Mouse (Mus musculus): Measurements from ENCODE around the gene Zfp771. TPM values are rescaled to one million over a fixed set of nuclear protein-coding genes. Genes with fewer than 3 reads are reported as not detected.
A peak's percentile ranks its signal among the peaks of the same experiment; 100 is the strongest.

Gene Zfp771
- total and polyA plus RNA-seq, 2 experiments from 2014 or later, result 65.7 to 75.1 TPM

- Histone ChIP-seq H3K4me2 (ENCODE audit: low read depth) (no peak overlapping the region), H3K27ac (ENCODE audit: low read depth, low read length) (peak overlapping the region; percentile 1; the same call in 1 of the 2 replicates), H3K4me3 (ENCODE audit: low read depth, low read length) (no peak overlapping the region), H3K9me3 (ENCODE audit: low read length) (no peaks in the 10 kb centered on the region), H3K36me3 (ENCODE audit: insufficient read depth) (no peaks in the 10 kb centered on the region; the same call in 1 of the 2 replicates), H3K9ac (no peak overlapping the region), H3K4me1 (ENCODE audit: insufficient read depth) (peaks cover 15% of the 10 kb centered on the region), H3K27me3 (ENCODE audit: insufficient read depth, low read length) (no peaks in the 10 kb centered on the region)
- ATAC-seq, result peak; percentile 27; the same call in 1 of the 2 replicates
- DNase-seq, result peak; percentile 84
- TF ChIP-seq CTCF (IDR thresholded peaks at IDR 0.05; ENCODE audit: low read depth), result peak; percentile 84
- WGBS, result 59% methylated on average over 4 of the region's 4 CpGs
Observed at GRCm38 (mm10) chr7:127228615-127229303, 15.3 kb upstream of the Zfp771 start.

- Histone ChIP-seq H3K9ac (0 out of 2 replicates have a peak overlapping the region, but pooled peaks have one; percentile 100), H3K27ac (ENCODE audit: low read depth, low read length) (no peak overlapping the region)
Observed at GRCm38 (mm10) chr7:127231376-127231775, 12.7 kb upstream of the Zfp771 start.

GRCm38 (mm10) chr7:127231826-127232621 is 12.1 kb upstream of the Zfp771 start:
- Histone ChIP-seq H3K27ac (ENCODE audit: low read depth, low read length) (peak overlapping the region; percentile 99), H3K27me3 (ENCODE audit: insufficient read depth, low read length) (no peaks in the 10 kb centered on the region), H3K4me1 (ENCODE audit: insufficient read depth) (peaks cover 15% of the 10 kb centered on the region), H3K9ac (peak overlapping the region; percentile 100), H3K4me2 (ENCODE audit: low read depth) (peak overlapping the region; percentile 74), H3K4me3 (ENCODE audit: low read depth, low read length) (peak overlapping the region; percentile 88), H3K36me3 (ENCODE audit: insufficient read depth) (peaks cover 21% of the 10 kb centered on the region), H3K9me3 (ENCODE audit: low read length) (no peaks in the 10 kb centered on the region)
- no peak for DNase-seq
- no peak for TF ChIP-seq CTCF (IDR thresholded peaks at IDR 0.05; ENCODE audit: low read depth)
- ATAC-seq, result no peak
- WGBS, result 2% methylated on average over 20 of the region's 20 CpGs

More at GRCm38 (mm10) chr7:127231376-127231775, 12.7 kb upstream of the Zfp771 start:
- Histone ChIP-seq H3K4me2 (ENCODE audit: low read depth) (peak overlapping the region; percentile 74), H3K4me1 (ENCODE audit: insufficient read depth) (peaks cover 15% of the 10 kb centered on the region), H3K9me3 (ENCODE audit: low read length) (no peaks in the 10 kb centered on the region), H3K27me3 (ENCODE audit: insufficient read depth, low read length) (no peaks in the 10 kb centered on the region), H3K4me3 (ENCODE audit: low read depth, low read length) (peak overlapping the region; percentile 88), H3K36me3 (ENCODE audit: insufficient read depth) (peaks cover 15% of the 10 kb centered on the region)
- no peak for ATAC-seq
- no peak for TF ChIP-seq CTCF (IDR thresholded peaks at IDR 0.05; ENCODE audit: low read depth)
- 33% methylated on average over 3 of the region's 3 CpGs for WGBS
- no peak for DNase-seq

GRCm38 (mm10) chr7:127232622-127233367 is 11.3 kb upstream of the Zfp771 start, which contains the start of the genes Zfp553 and Sept1:
TSS of gene Zfp553 (plus strand) at chr7:127233061.
TSS of gene Sept1 (minus strand) at chr7:127233130.
- Histone ChIP-seq H3K27ac (ENCODE audit: low read depth, low read length) (peak within 1 kb of the TSS; percentile 99), H3K9ac (peak within 1 kb of the TSS; percentile 100), H3K4me1 (ENCODE audit: insufficient read depth) (peaks cover 15% of the 10 kb centered on the region), H3K9me3 (ENCODE audit: low read length) (no peaks in the 10 kb centered on the region), H3K36me3 (ENCODE audit: insufficient read depth) (peaks cover 28% of the 10 kb centered on the region), H3K4me3 (ENCODE audit: low read depth, low read length) (peak within 1 kb of the TSS; percentile 88), H3K27me3 (ENCODE audit: insufficient read depth, low read length) (no peaks in the 10 kb centered on the region), H3K4me2 (ENCODE audit: low read depth) (peak within 1 kb of the TSS; percentile 74)
- DNase-seq (peak; percentile 92), ATAC-seq (peak; percentile 96)
- WGBS, result 2% methylated on average over 63 of the region's 64 CpGs
- TF ChIP-seq CTCF (IDR thresholded peaks at IDR 0.05; ENCODE audit: low read depth), result peak; percentile 35

- H3K9ac ChIP-seq, result peak overlapping the region; percentile 100
- no peaks in the 10 kb centered on the region for H3K27me3 ChIP-seq (ENCODE audit: insufficient read depth, low read length)
- H3K4me2 ChIP-seq (ENCODE audit: low read depth), result peak overlapping the region; percentile 74
- peaks cover 15% of the 10 kb centered on the region for H3K4me1 ChIP-seq (ENCODE audit: insufficient read depth)
- peaks cover 33% of the 10 kb centered on the region for H3K36me3 ChIP-seq (ENCODE audit: insufficient read depth)
- no peak for DNase-seq
- peak overlapping the region; percentile 88 for H3K4me3 ChIP-seq (ENCODE audit: low read depth, low read length)
- H3K9me3 ChIP-seq (ENCODE audit: low read length), result no peaks in the 10 kb centered on the region
- peak; percentile 27 for ATAC-seq
- H3K27ac ChIP-seq (ENCODE audit: low read depth, low read length), result peak overlapping the region; percentile 99
- 4% methylated on average over 27 of the region's 27 CpGs for WGBS
- no peak for TF ChIP-seq CTCF (IDR thresholded peaks at IDR 0.05; ENCODE audit: low read depth)
Observed at GRCm38 (mm10) chr7:127233368-127233749, 10.7 kb upstream of the Zfp771 start.

GRCm38 (mm10) chr7:127233765-127234164 is 10.3 kb upstream of the Zfp771 start:
- peak overlapping the region; percentile 100 for H3K9ac ChIP-seq
- H3K27ac ChIP-seq (ENCODE audit: low read depth, low read length), result peak overlapping the region; percentile 99
- H3K4me2 ChIP-seq (ENCODE audit: low read depth), result peak overlapping the region; percentile 74
- TF ChIP-seq CTCF (IDR thresholded peaks at IDR 0.05; ENCODE audit: low read depth), result no peak
- H3K4me3 ChIP-seq (ENCODE audit: low read depth, low read length), result peak overlapping the region; percentile 88
- DNase-seq, result no peak
- H3K27me3 ChIP-seq (ENCODE audit: insufficient read depth, low read length), result no peaks in the 10 kb centered on the region
- peaks cover 33% of the 10 kb centered on the region for H3K36me3 ChIP-seq (ENCODE audit: insufficient read depth)
- 3% methylated on average over 9 of the region's 9 CpGs for WGBS
- no peak for ATAC-seq
- H3K9me3 ChIP-seq (ENCODE audit: low read length), result no peaks in the 10 kb centered on the region
- peaks cover 15% of the 10 kb centered on the region for H3K4me1 ChIP-seq (ENCODE audit: insufficient read depth)

Data from forebrain, postnatal 0 days (tissue).